Mouse (Mus musculus): ENCODE data around the gene Cdc6.
"Not testable (repeated sequence)": the region's sequence is repeated elsewhere in the genome, so short reads cannot be mapped to it uniquely, and the experiment has no call there.

DNA sequence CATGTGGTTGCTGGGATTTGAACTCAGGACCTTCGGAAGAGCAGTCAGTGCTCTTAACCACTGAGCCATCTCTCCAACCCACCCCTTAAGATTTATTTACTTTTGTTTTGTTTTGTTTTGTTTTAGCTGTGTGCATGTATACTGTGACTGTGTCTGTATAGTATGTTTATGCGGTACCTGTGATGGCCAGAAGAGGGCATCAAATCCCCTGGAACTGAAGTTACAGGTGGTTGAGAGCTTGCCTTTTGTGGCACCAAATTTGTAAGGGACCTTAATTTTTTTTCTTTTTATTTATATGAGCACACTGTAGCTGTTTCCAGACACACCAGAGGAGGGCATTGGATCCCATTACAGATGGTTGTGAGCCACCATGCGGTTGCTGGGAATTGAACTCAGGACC is 8.8 kb downstream of the Cdc6 start:
- TF ChIP-seq POLR2A (IDR thresholded peaks at IDR 0.05; ENCODE audit: low read depth, low read length); CTCF (IDR thresholded peaks at IDR 0.05; ENCODE audit: extremely low read depth, insufficient read length, insufficient replicate concordance, low read depth, low read length): not testable (repeated sequence)

All from small intestine, adult 2 months (tissue).